Mouse (Mus musculus) ES-E14 (cell line): ENCODE results near the gene Gm281. TPM values are rescaled to one million over a fixed set of nuclear protein-coding genes. Genes with fewer than 3 reads are reported as not detected.
"Not testable (repeated sequence)": the region's sequence is repeated elsewhere in the genome, so short reads cannot be mapped to it uniquely, and the experiment has no call there.

Experiments used
- DNase-seq: peaks from one replicate; pipeline ENCODE4 v3.0.0-alpha.2; 2013; ENCODE audit warnings: low read depth, low spot score
- H3K27ac ChIP-seq: 2 replicates; pipeline ENCODE4 v1.5.1; 2012; ENCODE audit warnings: low read depth, mild to moderate bottlenecking, low read length, moderate library complexity, mixed read lengths; ENCODE audit not compliant: poor library complexity, insufficient read depth, severe bottlenecking
- H3K36me3 ChIP-seq: 2 replicates; pipeline ENCODE4 v1.6.1; 2012; ENCODE audit warnings: mild to moderate bottlenecking, low read length, moderate library complexity, mixed read lengths; ENCODE audit not compliant: control insufficient read depth, poor library complexity, insufficient read depth, severe bottlenecking
- H3K4me1 ChIP-seq, 2 experiments: fragments of 150-350 bp in 1 of 2; sonication (generic) in 1 of 2; 2 replicates each; pipeline ENCODE4 v1.6.1; 2012; ENCODE audit warnings: low read length in 2 of 2, mild to moderate bottlenecking in 1 of 2, mixed read lengths in 1 of 2; ENCODE audit not compliant: control insufficient read depth in 2 of 2, insufficient read depth in 2 of 2, poor library complexity in 1 of 2
- H3K4me3 ChIP-seq, 2 experiments: fragments of 150-350 bp in 1 of 2; sonication (generic) in 1 of 2; 2 replicates each; pipeline ENCODE4 v1.5.1; 2012; ENCODE audit warnings: low read length in 2 of 2, low read depth in 1 of 2, mild to moderate bottlenecking in 1 of 2, mixed read lengths in 1 of 2; ENCODE audit not compliant: insufficient read depth in 1 of 2, poor library complexity in 1 of 2, severe bottlenecking in 1 of 2
- H3K9ac ChIP-seq: 2 replicates; pipeline ENCODE4 v1.6.1; 2012; ENCODE audit warnings: low read depth, mild to moderate bottlenecking, low read length, mixed read lengths; ENCODE audit not compliant: poor library complexity, insufficient read depth, severe bottlenecking
- H3K9me3 ChIP-seq: fragments of 150-350 bp; sonication (generic); 2 replicates; pipeline ENCODE4 v1.6.1; 2012; ENCODE audit warnings: low read depth, mild to moderate bottlenecking, low read length; ENCODE audit not compliant: control insufficient read depth, insufficient read depth
- CHD2 ChIP-seq: IDR thresholded peaks from 2 replicates; pipeline ENCODE4 v1.6.1; 2014; ENCODE audit warnings: mild to moderate bottlenecking, low read depth, low read length, inconsistent platforms
- HCFC1 ChIP-seq: IDR thresholded peaks from 2 replicates; pipeline ENCODE4 v1.6.1; 2012; ENCODE audit warnings: low read length, inconsistent platforms, borderline replicate concordance; ENCODE audit not compliant: insufficient read depth
- MAFK ChIP-seq: IDR thresholded peaks from 2 replicates; pipeline ENCODE4 v1.6.1; 2014; ENCODE audit warnings: mild to moderate bottlenecking, low read depth, low read length, inconsistent platforms; ENCODE audit not compliant: insufficient read depth
- ZC3H11A ChIP-seq: IDR thresholded peaks from 2 replicates; pipeline ENCODE4 v1.6.1; 2012; ENCODE audit warnings: low read depth, mild to moderate bottlenecking, inconsistent platforms, low read length, borderline replicate concordance
- ZNF384 ChIP-seq: IDR thresholded peaks from 2 replicates; pipeline ENCODE4 v1.6.1; 2012; ENCODE audit warnings: low read depth, low read length, inconsistent platforms
- in situ Hi-C, 2 experiments: fragments of 600-800 bp; cut with MboI; formaldehyde crosslinking; loops; one replicate each; pipeline ENCODE4 v1.15.1; 2025; ENCODE audit warnings: low sequenced_read_pairs in 2 of 2, inconsistent platforms in 1 of 2; ENCODE audit not compliant: unreplicated experiment in 2 of 2
- total RNA-seq: library from RNA; depleted of rRNA; stranded (reverse); fragments of 300-350 nt; gene quantifications from 2 replicates; pipeline ENCODE4 v1.2.3, GENCODE M21; 2012

The Gm281 gene
- total RNA-seq, 1 experiment = 1.1 TPM

- peak overlapping the region; percentile 55; the same call in 1 of the 2 replicates for H3K27ac ChIP-seq
- in situ Hi-C loops = no loop called here
- H3K4me3 ChIP-seq = peak overlapping the region; percentile 82 to 92
- H3K9me3 ChIP-seq = peaks cover 2% of the 10 kb centered on the region; the same call in 1 of the 2 replicates
- peak overlapping the region; percentile 92 for H3K9ac ChIP-seq
- H3K36me3 ChIP-seq = no peaks in the 10 kb centered on the region
- DNase-seq = peak; percentile 26
- 0 out of 4 replicates have a peak, but pooled peaks cover 0 to 2% of the 10 kb centered on the region in 2 experiments for H3K4me1 ChIP-seq
- TF ChIP-seq MAFK (no peak), CHD2 (no peak), ZNF384 (no peak), ZC3H11A (no peak), HCFC1 (no peak)
Measured at GRCm38 (mm10) chr14:13960482-13961325, 46.4 kb upstream of the Gm281 start.

GRCm38 (mm10) chr14:13960079-13960478 lies 45.8 kb upstream of the Gm281 start:
- in situ Hi-C loops = no loop called here
- H3K27ac ChIP-seq = no peak overlapping the region
- H3K4me3 ChIP-seq = peak overlapping the region; percentile 82 to 92
- peaks cover 2% of the 10 kb centered on the region; the same call in 1 of the 2 replicates for H3K9me3 ChIP-seq
- no peak for TF ChIP-seq CHD2
- no peak for TF ChIP-seq ZNF384
- TF ChIP-seq HCFC1 = no peak
- no peak for TF ChIP-seq MAFK
- no peak for TF ChIP-seq ZC3H11A
- 0 out of 4 replicates have a peak, but pooled peaks cover 0 to 2% of the 10 kb centered on the region in 2 experiments for H3K4me1 ChIP-seq
- H3K9ac ChIP-seq = peak overlapping the region; percentile 92; the same call in 1 of the 2 replicates
- H3K36me3 ChIP-seq = no peaks in the 10 kb centered on the region
- no peak for DNase-seq

- H3K4me3 ChIP-seq, H3K9ac ChIP-seq, in situ Hi-C loops, DNase-seq, H3K4me1 ChIP-seq, H3K9me3 ChIP-seq, H3K27ac ChIP-seq, H3K36me3 ChIP-seq: not testable (repeated sequence)
- TF ChIP-seq ZNF384 = peak; percentile 82; the same call in 1 of the 2 replicates
Measured at GRCm38 (mm10) chr14:13952151-13952550, 37.9 kb upstream of the Gm281 start.

GRCm38 (mm10) chr14:13950401-13950800 lies 36.1 kb upstream of the Gm281 start:
- H3K9ac ChIP-seq = no peak overlapping the region
- no peaks in the 10 kb centered on the region for H3K9me3 ChIP-seq
- in situ Hi-C loops = no loop called here
- H3K4me1 ChIP-seq = no peaks in the 10 kb centered on the region
- no peak overlapping the region for H3K27ac ChIP-seq
- no peak overlapping the region for H3K4me3 ChIP-seq
- DNase-seq = peak; percentile 12
- peaks cover 3% of the 10 kb centered on the region for H3K36me3 ChIP-seq
- TF ChIP-seq ZNF384 (0 out of 2 replicates have a peak, but pooled peaks have one; percentile 6), CHD2 (no peak)

- DNase-seq = no peak
- TF ChIP-seq HCFC1 (no peak), ZC3H11A (no peak), MAFK (no peak), ZNF384 (no peak), CHD2 (no peak)
- H3K4me1 ChIP-seq = no peaks in the 10 kb centered on the region
- in situ Hi-C loops = loop anchor here in 1 of 2 experiments (25.0 kb wide), 1 partner anchor 1361 kb away; no protein-coding TSS in a partner anchor
- no peak overlapping the region for H3K27ac ChIP-seq
- no peak overlapping the region for H3K4me3 ChIP-seq
- no peak overlapping the region for H3K9ac ChIP-seq
- H3K9me3 ChIP-seq = no peaks in the 10 kb centered on the region
- peaks cover 3% of the 10 kb centered on the region for H3K36me3 ChIP-seq
Measured at GRCm38 (mm10) chr14:13948345-13948744, 34.1 kb upstream of the Gm281 start.
